Mouse (Mus musculus) activated CD4-positive, CD25-positive, alpha-beta regulatory T cell, adult 9 weeks (primary cell): Measurements from ENCODE around the gene Cntnap1. TPM values are rescaled to one million over a fixed set of nuclear protein-coding genes. Genes with fewer than 3 reads are reported as not detected.

Experiments used
- polyA plus RNA-seq: library from polyadenylated mRNA; unstranded; fragments of 100-300 nt; shearing (Covaris generic); gene quantifications from one replicate; pipeline ENCODE4 v1.2.1, GENCODE M21; 2017

Cntnap1 gene
- 0.13 TPM for polyA plus RNA-seq

DNA sequence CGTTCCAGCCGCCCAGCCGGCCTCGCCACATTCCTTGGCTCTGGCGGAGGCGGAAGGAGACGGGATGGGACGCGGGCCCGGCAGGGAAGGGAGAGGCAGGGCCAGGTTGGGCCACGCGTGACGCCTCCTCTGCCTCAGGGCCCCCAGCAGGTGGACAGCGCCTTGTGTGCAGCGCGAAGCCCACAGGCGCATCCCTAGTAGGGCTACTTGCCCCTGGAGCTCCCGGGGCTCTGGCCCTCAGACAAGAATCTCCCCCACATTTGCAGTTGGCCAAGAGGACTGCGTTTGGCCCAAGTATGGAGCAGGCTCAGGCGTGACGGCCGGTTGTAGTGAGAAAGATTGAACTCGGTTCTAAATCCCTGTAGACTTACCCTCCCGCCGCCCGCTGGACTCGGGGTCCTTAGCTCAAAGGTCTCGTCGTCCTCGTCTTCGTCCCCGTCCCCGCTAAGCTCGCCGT is at the start of gene Cntnap1:
Gene Cntnap1, plus strand, starts transcription at position 170 of the 457 bp plus-strand sequence.

DNA sequence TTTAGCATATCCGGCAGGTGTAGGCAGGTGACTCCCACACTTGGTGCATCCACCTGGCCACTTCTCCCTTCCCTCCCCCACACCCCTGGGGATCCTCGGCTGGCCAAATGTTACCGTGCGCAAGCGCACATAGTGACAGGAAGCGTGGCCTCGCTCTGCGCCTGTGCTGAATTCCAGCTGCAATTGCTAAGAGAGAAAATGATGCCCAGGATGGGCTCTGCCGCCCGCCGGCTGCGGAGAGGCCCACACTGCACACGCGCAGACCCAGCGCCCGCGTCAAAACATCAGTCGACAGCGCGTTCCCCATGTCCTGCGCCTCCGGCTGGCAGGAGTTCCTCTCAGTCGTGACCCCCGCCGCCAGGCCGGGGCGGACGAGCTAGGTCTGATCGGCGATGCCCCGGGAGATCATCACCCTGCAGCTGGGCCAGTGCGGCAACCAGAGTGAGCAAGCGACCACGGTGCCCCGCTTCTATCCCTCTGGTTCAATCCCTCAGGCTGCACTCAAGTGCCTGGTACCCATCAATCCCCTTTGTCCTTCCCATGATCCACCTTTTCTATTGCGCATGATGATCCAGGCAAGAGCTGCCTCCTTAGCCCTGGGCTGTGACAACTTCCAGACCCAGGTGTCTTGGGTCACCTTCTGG is 14.5 kb upstream of the Cntnap1 start, which contains the start of gene Tubg2:
Gene Tubg2, plus strand, starts transcription at position 180 of the 644 bp plus-strand sequence.

DNA sequence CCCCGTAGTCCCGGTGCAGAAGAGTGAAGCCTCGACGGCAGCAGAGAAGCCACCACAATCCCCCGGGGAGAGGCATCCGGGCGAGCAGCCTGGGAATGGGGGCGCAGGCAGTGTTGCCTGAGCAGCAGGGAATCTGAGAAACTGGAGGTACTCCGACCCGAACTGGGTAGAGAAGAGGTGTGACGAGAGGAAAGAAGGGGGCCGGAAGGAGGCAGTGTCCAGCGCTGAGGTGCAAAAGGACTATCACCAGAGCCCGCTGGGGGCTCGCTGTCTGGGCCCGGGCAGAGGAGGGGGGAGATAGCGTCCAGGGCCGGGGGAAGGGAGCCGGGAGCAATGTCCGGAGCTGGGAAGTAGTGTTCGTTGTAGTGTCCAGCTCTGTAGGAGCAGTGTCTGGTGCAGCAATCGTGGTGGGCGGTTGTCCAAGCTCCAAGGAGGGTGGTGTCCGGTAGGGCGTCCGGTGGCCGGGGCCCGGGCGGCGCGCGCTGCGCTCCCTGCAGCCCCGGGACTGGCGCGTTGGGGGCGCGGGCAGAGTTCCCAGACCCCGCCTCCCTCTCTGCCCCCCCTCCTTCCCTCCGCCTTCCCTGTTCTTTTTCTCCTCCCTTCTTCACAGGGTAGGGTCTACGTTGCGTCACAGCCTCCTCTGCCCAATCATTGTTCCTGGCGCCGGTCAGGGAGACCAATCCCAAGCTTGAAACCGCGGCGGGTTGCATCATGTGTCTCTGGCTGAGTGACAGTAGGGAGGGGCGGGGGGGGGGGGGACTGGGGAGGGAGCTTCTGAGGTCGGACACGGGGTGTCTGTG is 688 bp downstream of the Cntnap1 start, which contains the start of gene Plekhh3:
Gene Plekhh3, minus strand, starts transcription at position 541 of the 800 bp plus-strand sequence.

DNA sequence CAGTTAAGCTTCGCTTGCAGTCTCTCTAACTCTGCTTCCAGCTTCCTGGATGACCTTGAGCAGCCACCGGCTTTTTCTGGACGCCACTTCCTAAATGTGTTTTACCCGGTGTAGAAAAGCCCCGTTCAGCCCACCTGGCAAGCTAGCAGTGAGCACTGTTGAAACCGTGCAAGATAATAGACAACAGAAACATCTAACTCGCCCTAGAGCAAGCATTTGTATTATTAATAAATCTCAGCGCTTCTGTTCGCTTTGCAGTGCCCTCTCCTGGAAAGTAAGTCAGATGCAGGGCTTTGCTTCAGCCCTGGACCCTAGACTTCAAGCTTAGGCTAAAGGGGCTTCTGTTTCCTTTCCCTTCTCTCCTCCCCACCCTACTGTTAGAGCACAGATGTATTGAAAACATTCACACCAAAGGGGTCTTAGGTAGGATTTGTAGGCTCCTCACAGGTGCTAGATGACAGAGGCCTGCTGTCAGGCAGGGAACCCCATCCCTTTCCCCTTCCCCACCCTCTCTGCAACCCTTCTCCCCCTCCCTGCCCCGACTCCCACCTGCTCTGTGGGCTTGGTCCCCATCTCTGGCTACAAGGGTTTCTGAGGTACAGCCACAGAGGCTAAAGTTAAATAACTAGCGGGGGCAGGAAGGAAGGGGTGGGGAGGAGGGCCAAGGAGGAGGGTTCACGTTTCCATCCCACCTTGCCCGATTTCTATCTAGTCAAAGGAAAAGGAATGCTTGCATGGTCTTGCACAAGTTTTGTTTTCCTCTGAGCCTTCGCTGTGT is 4.7 kb downstream of the Cntnap1 start, which contains the start of gene Ccr10:
Gene Ccr10, minus strand, starts transcription at position 593 of the 778 bp plus-strand sequence.

DNA sequence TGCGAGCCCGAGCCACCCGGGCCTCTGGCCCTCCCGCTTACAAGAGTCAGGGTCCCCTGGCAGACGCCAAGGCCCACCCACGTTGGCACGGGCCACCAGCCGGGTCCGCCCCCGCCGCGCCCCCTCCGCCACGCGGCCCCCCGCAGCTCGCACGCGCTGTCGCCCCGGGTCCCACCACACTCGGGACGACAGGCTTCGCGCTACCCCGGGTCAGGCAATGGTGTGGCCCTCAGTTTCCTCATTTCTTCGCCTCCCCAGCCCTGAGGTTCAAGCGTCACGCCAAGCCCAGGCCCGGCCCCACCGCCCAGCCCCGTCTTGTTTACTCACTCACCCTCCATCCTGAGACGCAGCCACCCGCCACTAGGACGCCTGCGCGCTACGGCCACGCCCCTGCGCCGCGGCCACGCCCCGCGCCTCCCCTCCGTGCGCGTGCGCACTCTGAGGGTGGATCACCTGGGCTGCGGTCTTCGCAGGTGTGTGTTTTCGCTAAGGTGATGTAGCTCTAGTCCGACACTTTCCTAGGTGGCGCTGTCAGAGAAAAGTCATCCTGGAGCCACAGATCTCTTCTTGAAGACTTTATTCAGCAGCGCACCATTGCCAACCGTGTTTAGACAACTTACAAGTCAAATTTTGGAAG is 55.9 kb downstream of the Cntnap1 start, which contains the start of gene Ezh1:
Gene Ezh1, minus strand, starts transcription at position 399 of the 637 bp plus-strand sequence.

Other genes with a start within 250 kb of the Cntnap1 start
- gene Stat3, start 231.0 kb upstream of the Cntnap1 start, polyA plus RNA-seq, result 307 TPM
- 0.38 TPM for gene Cavin1, start 199.6 kb upstream of the Cntnap1 start, polyA plus RNA-seq
- 10.3 TPM for gene Atp6v0a1, start 161.1 kb upstream of the Cntnap1 start, polyA plus RNA-seq
- gene Naglu, start 100.5 kb upstream of the Cntnap1 start, polyA plus RNA-seq, result 6.7 TPM
- gene Hsd17b1, start 92.1 kb upstream of the Cntnap1 start, polyA plus RNA-seq, result 0.42 TPM
- gene Coasy, start 88.0 kb upstream of the Cntnap1 start, polyA plus RNA-seq, result 35.2 TPM
- gene Mlx, start 83.2 kb upstream of the Cntnap1 start, polyA plus RNA-seq, result 126 TPM
- gene Psmc3ip, start 75.1 kb upstream of the Cntnap1 start, polyA plus RNA-seq, result 8.4 TPM
- 70.2 TPM for gene Retreg3, start 50.6 kb upstream of the Cntnap1 start, polyA plus RNA-seq
- 45.3 TPM for gene Tubg1, start 50.6 kb upstream of the Cntnap1 start, polyA plus RNA-seq
- 4.3 TPM for gene Tubg2, start 14.6 kb upstream of the Cntnap1 start, polyA plus RNA-seq
- 0.24 TPM for gene Plekhh3, start 828 bp downstream of the Cntnap1 start, polyA plus RNA-seq
- gene Ccr10, start 4.9 kb downstream of the Cntnap1 start, polyA plus RNA-seq, result 1.9 TPM
- 96.4 TPM for gene Ezh1, start 55.9 kb downstream of the Cntnap1 start, polyA plus RNA-seq
- not detected for gene Ramp2, start 75.5 kb downstream of the Cntnap1 start, polyA plus RNA-seq
- gene Vps25, start 83.2 kb downstream of the Cntnap1 start, polyA plus RNA-seq, result 157 TPM
- 2.4 TPM for gene Wnk4, start 90.0 kb downstream of the Cntnap1 start, polyA plus RNA-seq
- not detected for gene Cntd1, start 108.5 kb downstream of the Cntnap1 start, polyA plus RNA-seq
- gene Coa3, start 108.6 kb downstream of the Cntnap1 start, polyA plus RNA-seq, result 130 TPM
- 217 TPM for gene Becn1, start 131.8 kb downstream of the Cntnap1 start, polyA plus RNA-seq
- 156 TPM for gene Psme3, start 145.7 kb downstream of the Cntnap1 start, polyA plus RNA-seq
- gene Aoc2, start 154.5 kb downstream of the Cntnap1 start, polyA plus RNA-seq, result 4.1 TPM
- not detected for gene Aoc3, start 160.1 kb downstream of the Cntnap1 start, polyA plus RNA-seq
- not detected for gene G6pc, start 197.0 kb downstream of the Cntnap1 start, polyA plus RNA-seq
- gene Aarsd1, start 247.1 kb downstream of the Cntnap1 start, polyA plus RNA-seq, result 39.4 TPM